Mouse (Mus musculus) heart, adult 2 months (tissue): ENCODE data around the gene Duxf3.

Experiments used
- CTCF ChIP-seq: fragments of 200-600 bp; IDR thresholded peaks from 2 replicates; pipeline ENCODE4 v1.8.1; 2022; ENCODE audit warnings: antibody characterized with exemption, mild to moderate bottlenecking, moderate library complexity
- EP300 ChIP-seq: fragments of 200-500 bp; IDR thresholded peaks from 2 replicates; pipeline ENCODE4 v1.6.1; 2011; ENCODE audit warnings: low read depth, low read length, control low read depth; ENCODE audit not compliant: insufficient read depth
- POLR2A ChIP-seq: fragments of 200-500 bp; IDR thresholded peaks from 2 replicates; pipeline ENCODE4 v1.6.1; 2011; ENCODE audit warnings: mild to moderate bottlenecking, low read depth, low read length, control low read depth; ENCODE audit not compliant: insufficient read depth

GRCm38 (mm10) chr10:58254635-58255175 lies 22.2 kb upstream of the Duxf3 start:
- TF ChIP-seq CTCF = no peak
- TF ChIP-seq POLR2A = no peak
- TF ChIP-seq EP300 = no peak
